Mouse (Mus musculus): ENCODE measurements at regions not wholly inside any gene's neighbourhood (a gene's known extent, or its start where the extent isn't known, plus 50 kb on each side); places are given as distances from the start of the nearest gene placed in this dataset.

DNA sequence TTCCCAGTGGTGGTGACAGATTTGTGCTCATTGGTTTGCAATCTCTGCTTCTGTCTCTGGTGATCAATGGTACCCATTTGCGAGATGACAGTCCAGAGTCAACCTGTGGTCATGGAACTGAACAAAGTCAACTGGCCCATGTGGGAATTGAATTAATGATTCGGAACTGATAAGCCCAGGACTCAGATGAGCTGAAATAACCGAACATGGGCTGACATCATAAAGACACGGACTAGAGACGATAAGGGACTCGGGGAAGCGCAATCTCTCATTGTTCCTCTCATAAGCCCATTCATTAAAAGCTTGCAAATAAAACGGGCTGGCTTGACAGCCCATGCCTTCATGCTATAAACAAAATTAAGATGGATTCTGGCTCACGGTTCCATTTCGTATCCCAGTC lies 70.8 kb upstream of the Plcz1 start:
- DNase-seq: no peak
- intact Hi-C loops (cut with DNase I; ENCODE audit: low total_unique reads): no loop called here

DNA sequence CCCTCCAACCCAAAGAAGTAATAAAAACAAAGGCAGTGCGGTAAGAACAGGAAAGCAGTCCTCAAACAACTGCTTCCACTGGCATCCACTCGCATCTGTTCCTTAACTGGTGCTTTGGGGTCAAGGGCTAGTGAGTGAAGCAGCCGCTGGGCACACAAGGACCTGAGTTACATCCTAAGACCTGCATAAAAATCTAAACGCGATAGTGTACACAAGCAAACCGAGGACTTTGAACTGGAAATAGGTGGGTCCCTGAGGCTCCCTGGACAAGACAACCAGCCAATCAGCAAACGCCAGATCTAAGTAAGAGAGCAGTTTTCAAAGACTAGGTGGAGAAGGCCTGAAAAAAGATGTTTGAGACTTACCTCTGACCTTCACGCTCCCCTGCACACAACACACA lies 66.8 kb upstream of the Plcz1 start:
- no peak for DNase-seq
- intact Hi-C loops (cut with DNase I; ENCODE audit: low total_unique reads): no loop called here

DNA sequence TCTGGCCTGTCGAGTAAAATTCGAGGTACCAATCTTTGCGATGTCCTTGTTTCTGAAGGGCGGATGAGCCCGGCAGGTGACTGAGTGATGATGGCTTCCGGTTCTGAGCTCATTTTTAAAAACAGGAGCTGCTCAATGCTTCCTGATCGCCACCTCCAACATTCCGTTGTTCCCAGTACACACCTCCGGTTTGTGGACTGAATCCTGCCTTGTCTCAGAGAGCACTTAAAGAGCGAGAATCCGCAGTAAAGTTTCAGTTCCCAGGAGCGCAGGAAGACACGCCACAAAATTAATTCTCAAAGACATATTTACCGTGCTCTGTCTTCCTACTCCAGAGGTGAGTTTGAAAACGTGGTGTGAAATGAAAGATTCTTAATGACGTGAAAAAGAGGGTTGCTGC lies 66.4 kb upstream of the Plcz1 start:
- intact Hi-C loops (cut with DNase I; ENCODE audit: low total_unique reads): no loop called here
- no peak for DNase-seq

DNA sequence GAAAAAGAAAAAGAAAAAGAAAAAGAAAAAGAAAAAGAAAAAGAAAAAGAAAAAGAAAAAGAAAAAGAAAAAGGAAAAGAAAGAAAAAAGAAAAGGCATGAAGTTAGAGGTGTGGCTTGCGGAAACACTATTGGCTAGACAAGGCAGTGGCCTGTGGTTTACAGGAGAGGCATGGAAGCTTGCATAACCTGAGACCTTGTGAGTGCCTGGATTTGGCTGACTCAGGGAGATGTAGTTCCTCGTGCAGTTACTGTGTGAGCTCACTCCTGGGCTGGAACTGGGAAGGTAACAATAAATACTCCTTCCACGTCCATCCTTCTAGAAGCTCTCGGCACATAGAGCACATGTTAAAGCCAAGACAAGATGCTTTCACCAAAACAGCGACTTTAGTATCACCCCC lies 64.9 kb upstream of the Plcz1 start:
- intact Hi-C loops (cut with DNase I; ENCODE audit: low total_unique reads): no loop called here
- no peak for DNase-seq

DNA sequence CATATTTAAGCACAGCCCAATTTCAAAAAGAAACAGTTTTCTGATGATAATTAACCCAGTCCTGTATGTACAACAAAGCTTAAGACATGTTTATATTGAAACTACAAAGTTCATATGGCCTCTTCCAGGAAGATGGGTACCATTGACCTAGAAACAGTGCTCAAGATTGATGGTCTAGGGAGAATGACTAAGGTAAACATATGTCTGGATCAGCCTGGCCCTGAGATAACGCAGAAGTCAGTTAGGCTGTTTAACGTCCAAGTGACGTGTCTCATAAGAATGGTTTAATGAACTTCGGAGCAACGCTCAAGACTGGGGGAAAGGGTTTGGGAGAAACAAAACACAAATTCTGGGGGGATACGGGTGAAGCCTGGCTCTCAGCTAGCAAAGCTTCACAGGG lies 60.8 kb upstream of the Plcz1 start:
- intact Hi-C loops (cut with DNase I; ENCODE audit: low total_unique reads): no loop called here
- no peak for DNase-seq

DNA sequence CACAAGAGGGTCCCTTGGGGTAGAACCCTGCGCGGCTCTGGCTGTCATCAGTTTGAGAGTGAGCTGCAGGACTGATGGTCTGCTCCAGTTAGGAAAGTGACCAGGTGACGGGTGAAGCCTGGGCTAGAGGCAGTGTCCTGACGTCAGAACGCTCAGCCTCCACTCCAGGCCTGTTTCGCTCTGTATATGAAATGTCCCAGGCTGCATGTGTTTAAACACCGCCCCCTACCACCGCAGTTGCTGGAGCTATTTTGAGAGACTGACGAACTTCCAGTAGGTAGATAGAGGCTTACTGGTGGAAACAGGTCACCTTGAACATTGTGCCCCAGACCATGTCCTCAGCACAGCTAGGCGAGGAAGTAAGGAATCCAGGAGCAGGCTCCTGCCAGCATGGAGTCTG lies 54.2 kb upstream of the Plcz1 start:
- intact Hi-C loops (cut with DNase I; ENCODE audit: low total_unique reads): no loop called here
- DNase-seq: no peak
